Mouse (Mus musculus): ENCODE results near the gene 9030624G23Rik. TPM values are rescaled to one million over a fixed set of nuclear protein-coding genes. Genes with fewer than 3 reads are reported as not detected.
"Not testable (repeated sequence)": the region's sequence is repeated elsewhere in the genome, so short reads cannot be mapped to it uniquely, and the experiment has no call there.

The 9030624G23Rik gene
- under 1 TPM; 0.40 to 0.53 TPM for total RNA-seq (2021)
- long read RNA-seq, experiment 1, result 0 reads
- long read RNA-seq, experiment 2, result 0 reads

DNA sequence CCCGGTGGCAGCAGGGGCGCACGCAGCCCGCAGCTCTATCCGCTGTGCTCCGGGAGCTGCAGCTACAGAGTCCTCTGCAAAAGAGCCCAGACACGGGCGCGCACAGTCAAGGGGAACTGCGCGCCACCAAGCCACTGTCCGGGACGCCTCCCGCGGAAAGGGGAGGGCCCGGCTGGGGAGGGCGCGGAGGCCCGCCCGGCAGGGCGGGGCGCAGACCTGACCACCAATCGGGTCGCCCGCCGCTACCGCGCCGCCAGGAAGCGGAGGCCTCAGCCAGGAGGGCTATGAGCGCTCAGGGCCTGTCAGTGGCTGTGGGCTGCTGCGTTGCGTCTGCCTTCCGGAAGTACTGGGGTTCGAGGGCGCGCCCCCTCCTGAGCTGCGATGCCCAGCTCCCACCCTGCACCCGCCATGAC, at the start of gene 9030624G23Rik:
TSS of gene 9030624G23Rik (minus strand) at position 139 of the 413 bp plus-strand sequence.
- intact Hi-C loops (cut with DNase I; ENCODE audit: low total_unique reads), result not testable (repeated sequence)
- DNase-seq, result peak; percentile 46

DNA sequence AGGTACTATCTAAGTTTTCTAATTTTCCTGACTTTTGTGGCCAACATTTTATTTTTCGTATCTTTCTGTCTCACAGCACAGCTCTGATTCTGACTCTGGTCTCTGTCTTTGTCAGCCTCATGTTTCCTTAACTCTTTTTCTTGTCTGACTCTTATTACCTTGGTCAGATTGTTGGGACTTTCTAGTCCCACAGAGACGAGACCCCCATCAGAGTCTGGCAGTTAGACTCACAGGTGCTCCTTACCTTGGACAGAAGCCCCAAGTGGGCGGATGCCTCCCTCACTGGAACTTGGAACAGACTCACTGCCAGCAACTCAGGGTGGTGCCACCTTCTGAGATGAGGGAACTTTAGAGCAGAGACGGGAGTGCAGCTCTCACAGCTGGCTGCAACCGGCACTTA, 13.9 kb downstream of the 9030624G23Rik start:
- DNase-seq; intact Hi-C loops (cut with DNase I; ENCODE audit: low total_unique reads): not testable (repeated sequence)

Measured in gastrocnemius, postnatal 14 days (tissue).